Mouse (Mus musculus) limb, embryonic 14.5 days (tissue): ENCODE results near the gene C1qb. TPM values are rescaled to one million over a fixed set of nuclear protein-coding genes. Genes with fewer than 3 reads are reported as not detected.

Source experiments
- ATAC-seq: fragments of 200-750 bp; cut with Nextera tagmentation; 2 replicates; pipeline ENCODE4 v1.8.0; 2017; ENCODE audit warnings: low read depth, moderate number of reproducible peaks, moderate TSS enrichment; ENCODE audit not compliant: low FRiP score
- DNase-seq: peaks from one replicate; pipeline ENCODE4 v3.0.0-alpha.2; 2015; ENCODE audit warnings: low spot score
- H3K27ac ChIP-seq: fragments of 300-500 bp; sonication (generic); replicated peaks from 2 replicates; pipeline ENCODE4 v1.5.1; 2014; ENCODE audit warnings: low read depth, mild to moderate bottlenecking, low read length, moderate library complexity, mixed read lengths
- H3K27me3 ChIP-seq: fragments of 300-500 bp; sonication (generic); 2 replicates; pipeline ENCODE4 v1.6.1; 2014; ENCODE audit warnings: low read length, mixed read lengths; ENCODE audit not compliant: control insufficient read depth, insufficient read depth
- H3K36me3 ChIP-seq: fragments of 300-500 bp; sonication (generic); 2 replicates; pipeline ENCODE4 v1.6.1; 2014; ENCODE audit warnings: mild to moderate bottlenecking, low read length, moderate library complexity, mixed read lengths; ENCODE audit not compliant: control insufficient read depth, insufficient read depth
- H3K4me1 ChIP-seq: fragments of 300-500 bp; sonication (generic); 2 replicates; pipeline ENCODE4 v1.6.1; 2014; ENCODE audit warnings: antibody characterized with exemption, low read length, mixed read lengths; ENCODE audit not compliant: control insufficient read depth, insufficient read depth
- H3K4me2 ChIP-seq: fragments of 300-500 bp; sonication (generic); replicated peaks from 2 replicates; pipeline ENCODE4 v1.6.1; 2014; ENCODE audit warnings: low read depth, mild to moderate bottlenecking, low read length, moderate library complexity; ENCODE audit not compliant: severe bottlenecking
- H3K4me3 ChIP-seq: fragments of 300-500 bp; sonication (generic); replicated peaks from 2 replicates; pipeline ENCODE4 v1.5.1; 2014; ENCODE audit warnings: low read length
- H3K9ac ChIP-seq: fragments of 300-500 bp; sonication (generic); 2 replicates; pipeline ENCODE4 v1.6.1; 2014; ENCODE audit warnings: mild to moderate bottlenecking, low read depth, low read length, moderate library complexity; ENCODE audit not compliant: severe bottlenecking
- H3K9me3 ChIP-seq: fragments of 300-500 bp; sonication (generic); 2 replicates; pipeline ENCODE4 v1.6.1; 2016; ENCODE audit warnings: low read length; ENCODE audit not compliant: control insufficient read depth
- POLR2A ChIP-seq: fragments of 200-500 bp; IDR thresholded peaks from 2 replicates; pipeline ENCODE4 v1.8.0; 2012; ENCODE audit warnings: inconsistent platforms, mild to moderate bottlenecking, moderate library complexity, borderline replicate concordance; ENCODE audit not compliant: insufficient read depth, insufficient read length; ENCODE audit errors: extremely low read depth
- WGBS: fragments of 180-500 bp; shearing (Covaris S2); extraction: QIAGEN DNeasy Blood & Tissue Kit; methylation state at CpG from one replicate; pipeline ENCODE4 v1.1.7; 2014; 5-methylcytosine and 5-hydroxymethylcytosine counted together
- polyA plus RNA-seq, 2 experiments: library from polyadenylated mRNA; depleted of rRNA in 1 of 2; stranded (reverse) in 1 of 2; unstranded in 1 of 2; fragments of >200 nt; fragmentation: Nextera tagmentation in 1 of 2; extraction: Ambion mirVana in 1 of 2; gene quantifications; 2 replicates each; pipeline versions ENCODE4 v1.2.1 to v1.2.3; 2012 to 2014

C1qb gene
- polyA plus RNA-seq, 2 experiments: 56.2 to 81.2 TPM

DNA sequence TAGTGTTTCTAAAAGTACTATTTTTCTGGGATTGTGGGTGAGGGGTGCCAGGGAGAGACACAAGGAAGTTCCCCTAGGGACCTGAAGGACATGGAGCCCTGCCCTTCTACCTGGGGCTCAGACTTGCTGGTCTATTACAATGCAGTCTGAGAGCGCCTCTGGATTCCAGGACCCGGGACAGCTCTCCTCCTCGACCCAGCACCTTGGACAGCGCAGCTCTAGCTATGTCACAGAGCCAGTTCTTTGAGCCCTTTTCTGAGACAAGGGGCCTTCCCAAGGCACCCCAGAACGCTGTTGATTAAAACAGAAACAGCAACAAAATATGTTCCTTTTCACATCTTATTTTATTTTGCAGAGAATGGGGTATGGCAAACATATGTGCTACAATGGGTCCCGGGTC is 38.5 kb upstream of the C1qb start:
- Histone ChIP-seq H3K27ac (no peak overlapping the region), H3K36me3 (no peaks in the 10 kb centered on the region), H3K9ac (no peak overlapping the region), H3K4me2 (no peak overlapping the region), H3K9me3 (no peaks in the 10 kb centered on the region), H3K4me3 (no peak overlapping the region), H3K4me1 (no peaks in the 10 kb centered on the region), H3K27me3 (no peaks in the 10 kb centered on the region; the same call in 1 of the 2 replicates)
- ATAC-seq: no peak
- TF ChIP-seq POLR2A: no peak
- WGBS: 5% methylated on average over 6 of the region's 6 CpGs
- DNase-seq: peak; percentile 82

DNA sequence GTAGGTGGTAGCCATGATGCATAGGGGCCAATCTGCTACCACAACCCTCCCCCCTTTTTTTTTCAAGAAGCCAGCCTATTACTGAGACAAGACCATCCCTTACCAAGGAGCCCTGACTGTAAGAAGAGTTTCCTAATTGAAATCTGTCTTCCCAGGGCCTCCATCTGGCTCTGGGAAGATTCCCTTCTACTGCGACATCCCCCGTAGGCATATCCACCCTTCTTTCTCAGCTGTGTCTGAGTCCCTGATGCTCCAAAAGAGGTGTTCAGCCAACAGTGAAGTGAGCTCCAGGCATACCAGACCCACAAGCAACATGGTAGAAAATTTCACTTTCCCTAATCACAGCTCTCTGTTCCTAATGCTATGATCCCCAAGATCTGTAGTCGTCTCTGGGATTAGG is 33.5 kb upstream of the C1qb start:
- H3K36me3 ChIP-seq: no peaks in the 10 kb centered on the region
- no peaks in the 10 kb centered on the region for H3K27me3 ChIP-seq

DNA sequence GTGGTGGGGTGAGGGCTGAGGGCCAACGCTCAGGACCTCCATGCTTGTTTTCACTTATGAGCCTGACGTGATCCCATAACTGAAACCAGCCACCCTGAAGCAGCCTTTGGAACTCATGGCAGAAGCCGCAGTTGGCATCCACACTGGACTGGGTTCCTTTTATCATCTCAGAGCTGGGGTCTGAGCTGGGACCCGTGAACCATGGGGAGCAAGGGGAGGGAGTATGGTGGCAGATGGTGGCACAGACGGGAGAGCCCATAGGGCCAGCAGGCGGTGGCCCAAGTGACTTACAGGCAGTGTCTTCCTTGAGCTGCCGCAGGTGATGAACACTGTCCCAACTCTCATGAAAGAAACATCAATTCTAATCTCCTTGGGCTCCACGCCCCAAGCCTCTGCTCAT is 32.8 kb upstream of the C1qb start:
- H3K27ac ChIP-seq: no peak overlapping the region
- no peaks in the 10 kb centered on the region for H3K27me3 ChIP-seq
- H3K4me3 ChIP-seq: no peak overlapping the region
- no peaks in the 10 kb centered on the region for H3K9me3 ChIP-seq
- ATAC-seq (no peak), DNase-seq (no peak)
- TF ChIP-seq POLR2A: no peak
- no peak overlapping the region for H3K9ac ChIP-seq
- no peak overlapping the region for H3K4me2 ChIP-seq
- H3K4me1 ChIP-seq: no peaks in the 10 kb centered on the region
- no peaks in the 10 kb centered on the region for H3K36me3 ChIP-seq
- WGBS: 83% methylated on average over 8 of the region's 8 CpGs

More for the DNA sequence above, 33.5 kb upstream of the C1qb start:
- 75% methylated on average over 3 of the region's 3 CpGs for WGBS
- no peak for TF ChIP-seq POLR2A
- Histone ChIP-seq H3K9ac (no peak overlapping the region), H3K4me3 (no peak overlapping the region), H3K27ac (no peak overlapping the region), H3K9me3 (no peaks in the 10 kb centered on the region), H3K4me1 (no peaks in the 10 kb centered on the region), H3K4me2 (no peak overlapping the region)
- ATAC-seq: no peak
- DNase-seq: no peak

DNA sequence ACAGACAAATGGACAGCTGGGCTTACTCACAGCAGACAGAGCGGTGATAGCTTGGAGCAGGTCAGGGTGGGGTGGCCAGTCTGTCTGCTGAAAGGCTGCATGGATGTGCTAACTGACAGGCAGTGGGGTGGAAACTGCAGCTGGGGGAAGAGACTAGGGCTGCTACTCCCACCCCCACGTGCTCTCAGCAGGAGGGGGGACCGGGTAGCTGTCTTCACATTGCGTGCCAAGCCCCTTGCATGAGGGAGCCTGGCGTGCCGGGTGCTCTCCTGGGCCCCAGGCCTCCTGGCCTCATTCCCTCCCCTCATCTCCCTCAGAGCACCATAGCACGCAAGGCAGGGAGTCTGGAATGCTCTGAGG is 31.2 kb upstream of the C1qb start:
- Histone ChIP-seq H3K27me3 (0 out of 2 replicates have a peak, but pooled peaks cover 8% of the 10 kb centered on the region), H3K36me3 (no peaks in the 10 kb centered on the region), H3K9ac (no peak overlapping the region), H3K9me3 (no peaks in the 10 kb centered on the region), H3K4me3 (no peak overlapping the region), H3K27ac (no peak overlapping the region), H3K4me1 (no peaks in the 10 kb centered on the region), H3K4me2 (no peak overlapping the region)
- ATAC-seq: no peak
- 46% methylated on average over 5 of the region's 7 CpGs for WGBS
- no peak for TF ChIP-seq POLR2A
- DNase-seq: no peak

DNA sequence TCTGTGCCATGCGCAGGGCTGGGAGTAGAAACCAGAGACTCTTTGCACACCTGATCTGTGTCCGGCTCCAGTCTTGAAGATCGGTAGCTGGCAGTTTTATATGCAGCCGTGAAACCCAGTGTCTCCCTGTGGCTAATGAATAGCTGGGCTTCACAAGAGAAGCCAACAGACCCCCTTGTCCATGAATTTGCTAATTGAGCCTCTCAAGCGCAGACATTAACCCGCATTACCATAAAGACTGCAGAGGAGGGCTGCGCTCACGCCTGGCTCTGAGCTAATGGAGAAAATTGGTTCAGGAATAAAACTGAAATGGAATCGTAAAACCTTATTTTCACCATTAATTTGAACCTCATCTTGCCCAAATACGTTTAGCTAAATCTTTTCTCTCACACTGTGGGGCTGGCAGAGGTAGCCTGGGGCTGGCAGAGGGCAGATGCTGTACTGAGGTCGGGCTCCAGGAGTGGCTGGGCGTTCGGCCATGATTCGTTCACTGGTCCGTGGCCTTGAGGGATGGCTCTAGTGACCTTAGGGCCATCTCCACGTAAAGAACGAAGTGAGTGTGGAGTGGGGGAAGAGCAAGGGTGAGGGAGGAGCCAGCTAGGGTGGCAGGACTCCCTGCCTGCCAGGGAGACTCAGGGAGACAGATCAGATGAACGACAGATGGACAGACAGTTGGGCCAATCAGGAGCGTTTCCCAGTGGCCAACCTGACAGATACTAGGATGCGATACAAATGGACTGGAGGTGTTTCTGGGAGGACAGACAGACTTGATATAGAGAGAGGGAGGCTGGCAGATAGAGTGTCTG is 30.6 kb upstream of the C1qb start:
- Histone ChIP-seq H3K4me1 (no peaks in the 10 kb centered on the region), H3K4me3 (no peak overlapping the region), H3K27me3 (0 out of 2 replicates have a peak, but pooled peaks cover 9% of the 10 kb centered on the region), H3K27ac (no peak overlapping the region), H3K4me2 (no peak overlapping the region), H3K9me3 (no peaks in the 10 kb centered on the region), H3K9ac (no peak overlapping the region), H3K36me3 (no peaks in the 10 kb centered on the region)
- DNase-seq (no peak), ATAC-seq (no peak)
- TF ChIP-seq POLR2A: no peak
- 52% methylated on average over 20 of the region's 20 CpGs for WGBS
